Mouse (Mus musculus) thymus, adult 2 months (tissue): ENCODE results near the gene Grwd1. TPM values are rescaled to one million over a fixed set of nuclear protein-coding genes. Genes with fewer than 3 reads are reported as not detected.

ENCODE experiments used
- DNase-seq: peaks from one replicate; pipeline ENCODE4 v3.0.0; 2021
- H3K27ac ChIP-seq: fragments of 200-500 bp; 2 replicates; pipeline ENCODE4 v1.5.1; 2012; ENCODE audit warnings: low read length, control low read depth; ENCODE audit not compliant: control insufficient read depth, insufficient read depth
- H3K27me3 ChIP-seq: fragments of 200-500 bp; 2 replicates; pipeline ENCODE4 v1.6.1; 2012; ENCODE audit warnings: mild to moderate bottlenecking, low read length, moderate library complexity, mixed read lengths; ENCODE audit not compliant: control insufficient read depth, insufficient read depth
- H3K36me3 ChIP-seq: fragments of 200-500 bp; 2 replicates; pipeline ENCODE4 v1.6.1; 2012; ENCODE audit warnings: mild to moderate bottlenecking, low read length, moderate library complexity; ENCODE audit not compliant: control insufficient read depth, insufficient read depth
- H3K4me1 ChIP-seq: fragments of 200-500 bp; replicated peaks from 2 replicates; pipeline ENCODE4 v1.6.1; 2012; ENCODE audit warnings: low read length; ENCODE audit not compliant: control insufficient read depth, insufficient read depth
- H3K4me3 ChIP-seq: fragments of 200-500 bp; 2 replicates; pipeline ENCODE4 v1.5.1; 2012; ENCODE audit warnings: mild to moderate bottlenecking, low read length, control low read depth, moderate library complexity; ENCODE audit not compliant: control insufficient read depth, insufficient read depth
- CTCF ChIP-seq: fragments of 200-500 bp; IDR thresholded peaks from 2 replicates; pipeline ENCODE4 v1.5.1; 2012; ENCODE audit warnings: mild to moderate bottlenecking, control low read depth, low read length, moderate library complexity, borderline replicate concordance; ENCODE audit not compliant: control insufficient read depth, poor library complexity, insufficient read depth; ENCODE audit errors: extremely low read depth
- POLR2A ChIP-seq: fragments of 200-500 bp; IDR thresholded peaks from 2 replicates; pipeline ENCODE4 v1.6.1; 2012; ENCODE audit warnings: mild to moderate bottlenecking, low read length, control low read depth, moderate library complexity; ENCODE audit not compliant: control insufficient read depth, poor library complexity, insufficient read depth; ENCODE audit errors: extremely low read depth
- WGBS: fragments of 180-500 bp; shearing (Covaris S2); methylation state at CpG from one replicate; pipeline ENCODE4 v1.1.7; 2018; 5-methylcytosine and 5-hydroxymethylcytosine counted together
- polyA plus RNA-seq: library from polyadenylated mRNA; depleted of rRNA; stranded (reverse); fragments of >200 nt; gene quantifications from 2 replicates; pipeline ENCODE4 v1.2.3, GENCODE M21; 2012; rRNA removed

Gene Grwd1
- polyA plus RNA-seq, 1 experiment: 22.4 TPM

- TF ChIP-seq CTCF (no peak), POLR2A (no peak)
- Histone ChIP-seq H3K36me3 (no peaks in the 10 kb centered on the region), H3K4me1 (peaks cover 19% of the 10 kb centered on the region), H3K27ac (no peak overlapping the region), H3K27me3 (peaks cover 10% of the 10 kb centered on the region; the same call in 1 of the 2 replicates), H3K4me3 (no peak overlapping the region)
- WGBS: 7% methylated on average over 40 of the region's 42 CpGs
- no peak for DNase-seq
Measured at GRCm38 (mm10) chr7:45785388-45786135, 45.2 kb downstream of the Grwd1 start.

DNA sequence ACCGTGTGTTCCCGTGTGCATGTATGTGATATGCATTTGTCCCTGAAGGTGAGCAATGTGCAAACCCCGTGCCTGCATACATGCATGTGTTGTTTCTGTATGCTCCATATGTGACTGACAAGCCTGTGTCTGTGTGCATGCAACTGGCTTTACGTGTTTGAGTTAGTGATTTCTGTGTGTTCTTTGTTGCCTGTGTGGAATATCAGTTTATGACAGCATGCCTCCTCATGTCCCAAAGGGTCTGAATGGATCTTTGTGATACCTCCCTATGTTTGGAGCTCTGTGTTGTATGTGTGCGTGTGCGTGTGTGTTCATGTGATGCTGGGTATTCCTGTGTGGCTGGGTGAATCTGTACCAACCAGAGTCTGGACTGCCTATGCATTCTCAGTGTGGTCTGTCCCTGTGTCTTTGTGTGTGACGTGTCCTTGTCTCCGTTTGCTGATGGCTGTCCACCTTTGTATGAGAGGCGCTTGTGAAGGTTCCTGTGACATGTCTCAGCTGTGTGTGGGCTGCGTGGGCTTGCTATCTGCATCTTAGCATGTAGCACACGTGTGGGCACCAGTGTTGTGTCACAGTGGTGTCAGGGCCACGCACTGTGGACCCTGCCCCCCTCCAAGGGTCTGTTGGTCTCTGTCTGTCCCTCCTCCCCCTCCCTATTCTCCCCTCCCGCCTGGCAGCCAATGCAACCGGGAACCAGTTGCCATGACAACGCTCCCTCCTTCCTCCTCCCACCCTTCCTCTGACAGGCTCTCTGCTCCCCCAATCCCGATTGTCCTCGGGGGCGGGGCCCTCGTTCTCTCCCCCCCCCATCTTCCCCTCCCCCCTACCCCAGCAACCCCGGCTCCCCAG, 46.0 kb downstream of the Grwd1 start, which contains the start of gene Sult2b1:
Gene Sult2b1, minus strand, starts transcription at position 146 of the 849 bp plus-strand sequence.
- no peak for DNase-seq
- WGBS: 35% methylated on average over 19 of the region's 20 CpGs
- Histone ChIP-seq H3K4me1 (peaks cover 21% of the 10 kb centered on the region), H3K4me3 (peak within 1 kb of the TSS; percentile 64), H3K27me3 (peaks cover 10% of the 10 kb centered on the region; the same call in 1 of the 2 replicates), H3K36me3 (no peaks in the 10 kb centered on the region), H3K27ac (no peak within 1 kb of the TSS)
- TF ChIP-seq POLR2A (no peak), CTCF (no peak)

GRCm38 (mm10) chr7:45783511-45784091, 47.1 kb downstream of the Grwd1 start, which contains the start of gene Lmtk3:
TSS of gene Lmtk3 (plus strand) at chr7:45783738.
- TF ChIP-seq POLR2A (0 out of 2 replicates have a peak, but pooled peaks have one; percentile 27), CTCF (no peak)
- DNase-seq: peak; percentile 51
- Histone ChIP-seq H3K27ac (no peak within 1 kb of the TSS), H3K4me3 (peak within 1 kb of the TSS; percentile 64), H3K27me3 (peaks cover 10% of the 10 kb centered on the region; the same call in 1 of the 2 replicates), H3K36me3 (no peaks in the 10 kb centered on the region), H3K4me1 (peaks cover 31% of the 10 kb centered on the region)
- 2% methylated on average over 38 of the region's 38 CpGs for WGBS

- DNase-seq: no peak
- 73% methylated on average over 4 of the region's 4 CpGs for WGBS
- Histone ChIP-seq H3K36me3 (no peaks in the 10 kb centered on the region), H3K27me3 (peaks cover 10% of the 10 kb centered on the region; the same call in 1 of the 2 replicates), H3K4me3 (no peak overlapping the region), H3K27ac (no peak overlapping the region), H3K4me1 (peaks cover 31% of the 10 kb centered on the region)
- TF ChIP-seq CTCF: no peak
- no peak for TF ChIP-seq POLR2A
Measured at GRCm38 (mm10) chr7:45782271-45782670, 48.5 kb downstream of the Grwd1 start.

DNA sequence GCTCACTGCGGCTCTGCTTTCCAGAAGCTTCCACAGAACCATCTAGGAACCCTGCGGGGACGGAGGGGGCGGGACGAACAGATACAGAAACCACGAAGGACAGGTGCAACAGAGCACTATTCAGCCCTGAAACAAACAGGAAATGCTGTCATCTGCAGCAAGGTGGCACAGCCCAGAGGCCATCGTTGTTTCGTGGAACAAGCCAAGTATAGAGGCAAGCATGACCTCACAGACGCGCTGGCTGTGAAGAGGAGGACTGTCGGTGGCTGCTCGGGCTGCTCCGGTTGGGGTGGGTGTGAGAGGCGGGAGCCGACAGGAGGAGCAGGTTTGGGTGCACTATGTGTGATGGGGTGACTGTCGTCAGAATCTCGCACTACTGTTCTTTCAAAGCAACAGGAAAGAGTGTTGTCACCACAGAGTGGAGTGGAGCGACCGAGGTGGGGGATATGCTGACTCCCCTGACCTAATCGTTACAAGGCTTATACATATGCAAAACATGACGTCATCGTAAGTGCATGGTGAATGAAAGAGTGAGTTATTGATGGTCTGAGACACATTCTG, 51.6 kb downstream of the Grwd1 start:
- TF ChIP-seq CTCF (no peak), POLR2A (0 out of 2 replicates have a peak, but pooled peaks have one; percentile 22)
- Histone ChIP-seq H3K27ac (peak overlapping the region; percentile 27), H3K27me3 (no peaks in the 10 kb centered on the region; the same call in 1 of the 2 replicates), H3K36me3 (no peaks in the 10 kb centered on the region), H3K4me3 (peak overlapping the region; percentile 28), H3K4me1 (peaks cover 18% of the 10 kb centered on the region)
- peak; percentile 66 for DNase-seq
- WGBS: 3% methylated on average over 22 of the region's 22 CpGs

GRCm38 (mm10) chr7:45775237-45775636, 55.5 kb downstream of the Grwd1 start:
- H3K36me3 ChIP-seq: no peaks in the 10 kb centered on the region
- H3K27me3 ChIP-seq: no peaks in the 10 kb centered on the region
- no peak overlapping the region for H3K27ac ChIP-seq
- WGBS: 85% methylated on average over 7 of the region's 7 CpGs
- no peak overlapping the region for H3K4me3 ChIP-seq
- peaks cover 12% of the 10 kb centered on the region for H3K4me1 ChIP-seq
- no peak for DNase-seq
- no peak for TF ChIP-seq CTCF
- no peak for TF ChIP-seq POLR2A

Other genes with a start within 250 kb of the Grwd1 start
- gene Fgf21, start 215.5 kb downstream of the Grwd1 start, polyA plus RNA-seq: 18.9 and 19.2 TPM in 2 replicates
- gene Fut1, start 213.7 kb downstream of the Grwd1 start, polyA plus RNA-seq: 4.7 and 5.9 TPM in 2 replicates
- 0.45 and 0.75 TPM in 2 replicates for gene Izumo1, start 209.1 kb downstream of the Grwd1 start, polyA plus RNA-seq
- gene Rasip1, start 203.5 kb downstream of the Grwd1 start, polyA plus RNA-seq: 6.3 and 8.6 TPM in 2 replicates
- gene Mamstr, start 191.0 kb downstream of the Grwd1 start, polyA plus RNA-seq: 3.9 and 4.4 TPM in 2 replicates
- 1.3 and 1.9 TPM in 2 replicates for gene Fut2, start 164.6 kb downstream of the Grwd1 start, polyA plus RNA-seq
- 3.9 and 4.2 TPM in 2 replicates for gene Ntn5, start 146.9 kb downstream of the Grwd1 start, polyA plus RNA-seq
- 1.6 and 1.9 TPM in 2 replicates for gene Sec1, start 136.5 kb downstream of the Grwd1 start, polyA plus RNA-seq
- 2.2 and 2.7 TPM in 2 replicates for gene Car11, start 131.1 kb downstream of the Grwd1 start, polyA plus RNA-seq
- gene Dbp, start 125.9 kb downstream of the Grwd1 start, polyA plus RNA-seq: 28.2 and 31.3 TPM in 2 replicates
- 2,384 and 2,707 TPM in 2 replicates for gene Rpl18, start 115.5 kb downstream of the Grwd1 start, polyA plus RNA-seq
- 87.4 and 88.1 TPM in 2 replicates for gene Sphk2, start 112.9 kb downstream of the Grwd1 start, polyA plus RNA-seq
- gene Fam83e, start 109.7 kb downstream of the Grwd1 start, polyA plus RNA-seq: 1.5 and 1.7 TPM in 2 replicates
- gene Spaca4, start 105.1 kb downstream of the Grwd1 start, polyA plus RNA-seq: not detected in 2 replicates
- 0.84 and 1.2 TPM in 2 replicates for gene Lmtk3, start 47.2 kb downstream of the Grwd1 start, polyA plus RNA-seq
- 3.8 and 3.9 TPM in 2 replicates for gene Sult2b1, start 46.3 kb downstream of the Grwd1 start, polyA plus RNA-seq
- gene Cyth2, start 16.4 kb downstream of the Grwd1 start, polyA plus RNA-seq: 65.8 and 71.5 TPM in 2 replicates
- gene Kcnj14, start 6.2 kb downstream of the Grwd1 start, polyA plus RNA-seq: 0.36 and 1.3 TPM in 2 replicates
- 199 and 226 TPM in 2 replicates for gene Kdelr1, start 41.8 kb upstream of the Grwd1 start, polyA plus RNA-seq
- 1.1 and 1.4 TPM in 2 replicates for gene Grin2d, start 47.4 kb upstream of the Grwd1 start, polyA plus RNA-seq
- gene Syngr4, start 65.8 kb upstream of the Grwd1 start, polyA plus RNA-seq: 2.7 and 2.9 TPM in 2 replicates
- gene Tmem143, start 66.0 kb upstream of the Grwd1 start, polyA plus RNA-seq: 50.6 and 52.5 TPM in 2 replicates
- gene Emp3, start 90.5 kb upstream of the Grwd1 start, polyA plus RNA-seq: 361 and 365 TPM in 2 replicates
- 3.3 and 3.7 TPM in 2 replicates for gene Ccdc114, start 93.1 kb upstream of the Grwd1 start, polyA plus RNA-seq
- gene Abcc6, start 199.4 kb upstream of the Grwd1 start, polyA plus RNA-seq: 0.49 and 0.61 TPM in 2 replicates
- 37.4 and 42.4 TPM in 2 replicates for gene Nomo1, start 202.8 kb upstream of the Grwd1 start, polyA plus RNA-seq